Mouse (Mus musculus) megakaryocyte, embryonic 14.5 days (primary cell): ENCODE results near the gene Trim2. TPM values are rescaled to one million over a fixed set of nuclear protein-coding genes. Genes with fewer than 3 reads are reported as not detected.

Source experiments
- H3K27me3 ChIP-seq: replicated peaks from 2 replicates; pipeline ENCODE3; 2012; ENCODE audit warnings: inconsistent platforms
- H3K36me3 ChIP-seq: replicated peaks from 2 replicates; pipeline ENCODE3; 2012; ENCODE audit warnings: low read length, inconsistent platforms, mixed read lengths
- H3K4me1 ChIP-seq: 2 replicates; pipeline ENCODE4 v1.6.1; 2012; ENCODE audit warnings: inconsistent platforms
- H3K4me3 ChIP-seq: replicated peaks from 2 replicates; pipeline ENCODE3; 2012; ENCODE audit warnings: moderate library complexity, mild to moderate bottlenecking, inconsistent platforms
- H3K9me3 ChIP-seq: 2 replicates; pipeline ENCODE4 v1.6.1; 2012; ENCODE audit warnings: inconsistent platforms
- FLI1 ChIP-seq: IDR thresholded peaks from 2 replicates; pipeline ENCODE4 v1.6.1; 2012; ENCODE audit warnings: low read length, inconsistent platforms, mixed read lengths
- GATA1 ChIP-seq: IDR thresholded peaks from 3 replicates; pipeline ENCODE4 v1.6.1; 2012; ENCODE audit warnings: mixed read lengths, low read length, inconsistent platforms, borderline replicate concordance
- polyA plus RNA-seq: library from polyadenylated mRNA; stranded (reverse); fragments of >175 nt; gene quantifications from 2 replicates; pipeline ENCODE4 v1.2.3, GENCODE M21; 2012; ENCODE audit warnings: low replicate concordance; ENCODE audit not compliant: insufficient read depth

Trim2 gene
- polyA plus RNA-seq, 1 experiment, result not detected

DNA sequence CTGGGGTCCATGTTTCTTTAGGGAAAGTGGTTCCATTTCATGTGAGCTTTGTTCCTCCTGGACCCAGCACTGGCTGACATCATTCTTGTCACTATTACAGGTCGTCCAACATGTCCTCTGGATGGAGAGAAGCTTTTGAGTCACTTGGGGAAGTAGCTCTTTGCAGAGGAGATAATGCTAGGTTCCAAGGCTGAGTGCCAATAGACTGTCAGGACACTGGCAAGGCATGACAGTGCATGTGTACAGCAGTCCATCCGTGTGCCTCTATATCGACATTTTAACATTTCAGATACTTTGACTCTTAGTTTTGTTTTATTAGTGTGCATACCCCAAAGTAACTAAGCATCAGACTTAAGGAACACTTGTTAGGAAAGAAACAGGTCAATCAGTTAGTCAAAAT lies 63.6 kb downstream of the Trim2 start:
- Histone ChIP-seq H3K9me3 (peaks cover 9% of the 10 kb centered on the region), H3K36me3 (no peaks in the 10 kb centered on the region), H3K4me3 (no peak overlapping the region), H3K4me1 (no peaks in the 10 kb centered on the region), H3K27me3 (peaks cover 40% of the 10 kb centered on the region)
- TF ChIP-seq FLI1 (no peak), GATA1 (no peak)

- Histone ChIP-seq H3K27me3 (peaks cover 39% of the 10 kb centered on the region), H3K4me3 (no peak overlapping the region), H3K36me3 (no peaks in the 10 kb centered on the region), H3K9me3 (peaks cover 9% of the 10 kb centered on the region), H3K4me1 (no peaks in the 10 kb centered on the region)
- TF ChIP-seq FLI1 (no peak), GATA1 (no peak)
Observed at GRCm38 (mm10) chr3:84242497-84242896, 64.2 kb downstream of the Trim2 start.

DNA sequence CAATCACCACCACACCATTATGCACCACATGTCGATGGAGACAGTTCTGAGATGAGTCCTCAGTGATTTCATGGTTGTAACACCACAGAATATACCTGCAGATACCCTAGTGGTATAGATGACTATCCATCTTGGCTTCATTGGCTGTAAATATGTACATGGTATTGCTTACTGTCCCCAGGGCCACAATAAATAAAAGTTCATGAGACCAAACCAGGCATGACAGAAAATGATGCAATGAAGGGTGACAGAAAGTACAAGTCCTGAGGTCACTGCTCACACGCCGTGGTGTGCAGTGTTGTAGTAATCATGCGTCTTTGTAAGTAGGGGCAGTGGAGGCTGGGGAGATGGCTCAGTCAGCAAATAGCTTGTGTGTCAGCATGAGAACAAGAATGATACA lies 65.6 kb downstream of the Trim2 start:
- no peak for TF ChIP-seq FLI1
- no peak for TF ChIP-seq GATA1

DNA sequence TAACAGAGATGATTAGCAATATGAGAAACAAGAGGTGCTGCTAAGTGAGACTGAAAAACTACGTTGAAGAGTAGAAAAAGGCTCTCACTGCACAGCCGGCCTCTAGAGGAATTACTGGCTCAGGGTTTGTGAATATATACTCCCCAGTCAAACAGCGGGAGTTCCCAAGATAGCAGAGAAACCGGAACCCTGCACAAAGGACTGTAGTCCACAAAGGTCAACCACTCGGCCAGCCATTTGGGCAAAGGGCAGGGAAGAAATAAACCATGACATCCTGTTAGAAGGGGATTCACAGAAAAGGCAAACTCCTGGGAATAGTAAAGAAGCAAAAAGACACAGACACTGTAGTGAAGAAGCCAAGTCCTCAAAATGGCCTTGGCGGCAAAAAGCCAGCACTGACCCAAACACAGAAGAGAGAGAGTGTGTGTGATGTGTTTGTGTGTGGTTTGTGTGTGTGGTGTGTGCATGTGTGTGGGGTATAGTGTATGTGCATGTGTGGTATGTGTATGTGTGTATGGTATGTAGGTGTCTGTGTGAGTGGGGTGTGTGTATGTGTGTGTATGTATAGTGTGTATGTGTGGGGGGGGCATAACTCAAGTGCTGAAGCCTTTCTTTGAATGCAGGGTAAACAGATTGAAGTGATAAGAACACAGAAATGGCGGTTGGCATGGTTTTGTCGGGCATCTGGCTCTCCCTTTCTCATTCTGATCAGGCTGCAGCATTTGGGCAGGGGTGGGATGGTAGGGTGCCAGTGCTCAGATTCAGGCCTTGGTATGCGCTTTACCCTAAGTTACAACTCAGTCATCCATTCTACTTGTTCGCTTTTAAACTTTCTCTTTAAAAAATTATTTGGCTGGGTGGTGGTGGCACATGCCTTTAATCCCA lies 71.0 kb downstream of the Trim2 start:
- Histone ChIP-seq H3K27me3 (peaks cover 22% of the 10 kb centered on the region), H3K4me1 (no peaks in the 10 kb centered on the region), H3K9me3 (peaks cover 11% of the 10 kb centered on the region), H3K4me3 (no peak overlapping the region), H3K36me3 (no peaks in the 10 kb centered on the region)
- TF ChIP-seq FLI1 (no peak), GATA1 (no peak)

More for the DNA sequence above, 65.6 kb downstream of the Trim2 start:
- Histone ChIP-seq H3K36me3 (no peaks in the 10 kb centered on the region), H3K27me3 (peaks cover 33% of the 10 kb centered on the region), H3K9me3 (peaks cover 9% of the 10 kb centered on the region), H3K4me3 (no peak overlapping the region), H3K4me1 (no peaks in the 10 kb centered on the region)

GRCm38 (mm10) chr3:84234562-84234961 lies 72.1 kb downstream of the Trim2 start:
- Histone ChIP-seq H3K4me1 (no peaks in the 10 kb centered on the region), H3K36me3 (no peaks in the 10 kb centered on the region), H3K27me3 (peaks cover 27% of the 10 kb centered on the region), H3K4me3 (no peak overlapping the region), H3K9me3 (peaks cover 8% of the 10 kb centered on the region)
- no peak for TF ChIP-seq GATA1
- TF ChIP-seq FLI1, result no peak

DNA sequence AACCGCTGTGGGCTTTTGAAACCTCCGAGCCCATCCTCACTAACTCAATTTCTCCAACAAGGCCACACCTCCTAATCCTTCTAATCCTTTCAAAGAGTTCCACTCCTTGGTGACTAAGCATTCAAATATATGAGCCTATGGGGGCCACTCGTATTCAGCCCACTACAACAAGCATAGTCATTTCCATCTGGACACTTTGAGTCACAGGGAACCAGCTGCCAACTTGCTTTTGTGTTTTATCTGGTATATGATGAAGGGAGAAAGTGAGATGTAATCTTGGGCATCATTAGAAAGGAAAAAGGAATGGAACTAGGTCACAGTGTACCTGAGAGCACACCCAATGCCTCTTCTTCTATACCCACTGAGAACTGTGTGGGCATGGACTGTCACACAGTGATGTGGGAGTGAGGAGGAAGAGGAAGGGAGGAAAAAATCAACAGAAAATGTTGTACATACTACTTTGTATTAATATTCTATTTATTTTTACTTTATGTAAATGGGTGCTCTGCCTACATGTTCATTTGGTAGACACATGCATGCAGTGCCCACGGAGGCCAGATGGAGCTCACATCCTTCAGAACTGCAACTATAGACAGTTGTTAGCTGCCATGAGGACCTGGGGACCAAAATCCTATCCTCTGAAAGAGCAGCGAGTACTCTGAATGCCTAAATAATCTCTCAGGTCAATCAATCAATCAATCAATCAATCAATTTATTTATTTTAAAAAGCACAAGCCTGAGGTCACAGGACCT lies 72.8 kb downstream of the Trim2 start:
- Histone ChIP-seq H3K4me1 (peaks cover 3% of the 10 kb centered on the region), H3K36me3 (no peaks in the 10 kb centered on the region), H3K4me3 (no peak overlapping the region), H3K27me3 (peaks cover 32% of the 10 kb centered on the region), H3K9me3 (peaks cover 8% of the 10 kb centered on the region)
- TF ChIP-seq FLI1 (no peak), GATA1 (no peak)

GRCm38 (mm10) chr3:84232312-84232711 lies 74.4 kb downstream of the Trim2 start:
- no peaks in the 10 kb centered on the region for H3K36me3 ChIP-seq
- H3K4me1 ChIP-seq, result peaks cover 11% of the 10 kb centered on the region
- no peak overlapping the region for H3K4me3 ChIP-seq
- H3K27me3 ChIP-seq, result peaks cover 31% of the 10 kb centered on the region
- TF ChIP-seq FLI1 (no peak), GATA1 (no peak)
- peaks cover 8% of the 10 kb centered on the region for H3K9me3 ChIP-seq

- Histone ChIP-seq H3K36me3 (no peaks in the 10 kb centered on the region), H3K4me3 (no peak overlapping the region), H3K4me1 (peaks cover 11% of the 10 kb centered on the region), H3K27me3 (peaks cover 38% of the 10 kb centered on the region), H3K9me3 (peaks cover 8% of the 10 kb centered on the region)
- TF ChIP-seq FLI1 (no peak), GATA1 (no peak)
Observed at GRCm38 (mm10) chr3:84230988-84231387, 75.7 kb downstream of the Trim2 start.

DNA sequence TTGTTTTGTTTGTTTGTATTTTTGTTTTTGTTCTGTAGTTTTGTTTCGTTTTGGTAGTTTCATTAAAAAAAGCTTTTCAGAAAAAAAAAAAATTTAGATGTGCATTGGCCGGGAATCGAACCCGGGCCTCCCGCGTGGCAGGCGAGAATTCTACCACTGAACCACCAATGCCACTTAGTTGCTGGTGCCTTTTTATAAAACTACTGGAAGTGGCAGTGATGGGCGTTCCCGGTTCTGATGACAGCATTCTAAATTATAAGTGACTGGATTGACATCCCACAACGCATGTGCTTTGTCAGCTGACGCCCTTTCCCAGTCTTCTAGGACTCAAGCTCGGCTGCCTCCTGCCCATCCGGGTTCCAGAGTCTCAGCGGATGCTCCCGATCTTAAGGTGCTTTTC lies 77.8 kb downstream of the Trim2 start:
- peaks cover 45% of the 10 kb centered on the region for H3K27me3 ChIP-seq
- no peak for TF ChIP-seq FLI1
- TF ChIP-seq GATA1, result no peak
- peak overlapping the region; percentile 90 for H3K4me3 ChIP-seq
- H3K36me3 ChIP-seq, result no peaks in the 10 kb centered on the region
- peaks cover 8% of the 10 kb centered on the region for H3K9me3 ChIP-seq
- H3K4me1 ChIP-seq, result peaks cover 11% of the 10 kb centered on the region

DNA sequence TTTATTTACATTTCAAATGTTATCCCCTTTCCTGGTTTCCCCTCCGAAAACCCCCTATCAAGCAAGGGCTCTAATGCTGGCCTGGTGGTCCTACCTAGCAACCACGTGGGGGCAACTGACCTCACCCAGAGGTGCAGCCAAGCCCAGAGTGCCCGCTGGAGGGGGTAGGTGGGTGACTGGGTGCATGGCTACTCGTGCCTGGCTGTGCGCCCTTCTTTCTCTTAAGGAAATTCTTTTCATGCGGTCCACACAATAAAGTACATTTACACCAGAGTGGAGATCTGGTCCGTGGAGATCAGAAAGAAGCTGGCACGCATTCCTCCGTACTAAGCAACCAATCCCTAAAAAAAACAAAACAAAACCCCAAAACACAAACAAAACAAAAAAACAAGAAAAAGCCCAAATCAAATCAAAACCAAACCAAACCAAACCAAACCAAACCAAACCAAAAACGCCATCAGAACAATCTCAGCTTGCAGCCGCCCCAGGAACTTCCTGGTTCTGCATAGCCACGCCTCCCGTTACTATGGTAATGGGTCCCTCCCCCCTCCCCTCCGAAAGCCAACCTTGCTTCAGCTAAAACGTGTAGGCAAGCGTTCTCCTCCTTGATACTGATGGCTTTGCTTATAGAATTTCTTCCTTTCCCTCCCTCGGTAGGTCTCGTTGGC lies 78.3 kb downstream of the Trim2 start:
- TF ChIP-seq FLI1, result no peak
- TF ChIP-seq GATA1, result no peak
- peaks cover 49% of the 10 kb centered on the region for H3K27me3 ChIP-seq
- peaks cover 2% of the 10 kb centered on the region for H3K9me3 ChIP-seq
- H3K4me1 ChIP-seq, result peaks cover 11% of the 10 kb centered on the region
- H3K36me3 ChIP-seq, result no peaks in the 10 kb centered on the region
- H3K4me3 ChIP-seq, result peak overlapping the region; percentile 90
